Mouse (Mus musculus): Measurements from ENCODE around the gene Hkdc1. TPM values are rescaled to one million over a fixed set of nuclear protein-coding genes. Genes with fewer than 3 reads are reported as not detected.

Gene Hkdc1
- polyA plus RNA-seq, 1 experiment from 2014 or later, result 0.28 TPM

GRCm38 (mm10) chr10:62341956-62342355 is 80.3 kb downstream of the Hkdc1 start:
- ATAC-seq, result no peak
- no peak overlapping the region for H3K9ac ChIP-seq (replicated peaks; ENCODE audit: low read depth, low read length)
- H3K27me3 ChIP-seq (replicated peaks; ENCODE audit: control insufficient read depth, insufficient read depth, low read length), result no peaks in the 10 kb centered on the region
- WGBS, result 85% methylated on average over 4 of the region's 4 CpGs
- H3K4me3 ChIP-seq (replicated peaks; ENCODE audit: low read length), result no peak overlapping the region
- H3K4me2 ChIP-seq (ENCODE audit: low read length), result no peak overlapping the region
- H3K36me3 ChIP-seq (ENCODE audit: control insufficient read depth, insufficient read depth), result no peaks in the 10 kb centered on the region
- H3K4me1 ChIP-seq (replicated peaks; ENCODE audit: control insufficient read depth, insufficient read depth, low read length), result peaks cover 22% of the 10 kb centered on the region
- H3K9me3 ChIP-seq (ENCODE audit: control insufficient read depth, low read length), result no peaks in the 10 kb centered on the region
- H3K27ac ChIP-seq (ENCODE audit: low read length), result no peak overlapping the region

GRCm38 (mm10) chr10:62340991-62341390 is 81.3 kb downstream of the Hkdc1 start:
- Histone ChIP-seq H3K4me3 (replicated peaks; ENCODE audit: low read length) (peak overlapping the region; percentile 78), H3K4me1 (replicated peaks; ENCODE audit: control insufficient read depth, insufficient read depth, low read length) (peaks cover 25% of the 10 kb centered on the region), H3K4me2 (ENCODE audit: low read length) (peak overlapping the region; percentile 86), H3K9ac (replicated peaks; ENCODE audit: low read depth, low read length) (peak overlapping the region; percentile 80), H3K9me3 (ENCODE audit: control insufficient read depth, low read length) (no peaks in the 10 kb centered on the region), H3K27me3 (replicated peaks; ENCODE audit: control insufficient read depth, insufficient read depth, low read length) (no peaks in the 10 kb centered on the region), H3K27ac (ENCODE audit: low read length) (peak overlapping the region; percentile 85; the same call in 1 of the 2 replicates), H3K36me3 (ENCODE audit: control insufficient read depth, insufficient read depth) (no peaks in the 10 kb centered on the region)
- no peak for ATAC-seq
- 17% methylated on average over 3 of the region's 3 CpGs for WGBS

- peak overlapping the region; percentile 78 for H3K4me3 ChIP-seq (replicated peaks; ENCODE audit: low read length)
- H3K9ac ChIP-seq (replicated peaks; ENCODE audit: low read depth, low read length), result peak overlapping the region; percentile 80
- under 1% methylated on average over 38 of the region's 38 CpGs for WGBS
- peak overlapping the region; percentile 86 for H3K4me2 ChIP-seq (ENCODE audit: low read length)
- H3K27me3 ChIP-seq (replicated peaks; ENCODE audit: control insufficient read depth, insufficient read depth, low read length), result no peaks in the 10 kb centered on the region
- no peaks in the 10 kb centered on the region for H3K36me3 ChIP-seq (ENCODE audit: control insufficient read depth, insufficient read depth)
- no peaks in the 10 kb centered on the region for H3K9me3 ChIP-seq (ENCODE audit: control insufficient read depth, low read length)
- H3K4me1 ChIP-seq (replicated peaks; ENCODE audit: control insufficient read depth, insufficient read depth, low read length), result peaks cover 28% of the 10 kb centered on the region
- H3K27ac ChIP-seq (ENCODE audit: low read length), result peak overlapping the region; percentile 85
- peak; percentile 98 for ATAC-seq
Observed at GRCm38 (mm10) chr10:62340095-62340731, 82.1 kb downstream of the Hkdc1 start.

GRCm38 (mm10) chr10:62339211-62340094 is 82.8 kb downstream of the Hkdc1 start:
- H3K27me3 ChIP-seq (replicated peaks; ENCODE audit: control insufficient read depth, insufficient read depth, low read length), result no peaks in the 10 kb centered on the region

GRCm38 (mm10) chr10:62338626-62339025 is 83.7 kb downstream of the Hkdc1 start:
- 29% methylated on average over 5 of the region's 5 CpGs for WGBS
- Histone ChIP-seq H3K9ac (replicated peaks; ENCODE audit: low read depth, low read length) (no peak overlapping the region), H3K4me1 (replicated peaks; ENCODE audit: control insufficient read depth, insufficient read depth, low read length) (peaks cover 30% of the 10 kb centered on the region), H3K36me3 (ENCODE audit: control insufficient read depth, insufficient read depth) (no peaks in the 10 kb centered on the region), H3K27ac (ENCODE audit: low read length) (no peak overlapping the region), H3K4me2 (ENCODE audit: low read length) (peak overlapping the region; percentile 86), H3K9me3 (ENCODE audit: control insufficient read depth, low read length) (no peaks in the 10 kb centered on the region), H3K27me3 (replicated peaks; ENCODE audit: control insufficient read depth, insufficient read depth, low read length) (no peaks in the 10 kb centered on the region), H3K4me3 (replicated peaks; ENCODE audit: low read length) (peak overlapping the region; percentile 78)
- no peak for ATAC-seq

More at GRCm38 (mm10) chr10:62339211-62340094, 82.8 kb downstream of the Hkdc1 start:
- WGBS, result 4% methylated on average over 45 of the region's 45 CpGs
- H3K9me3 ChIP-seq (ENCODE audit: control insufficient read depth, low read length), result no peaks in the 10 kb centered on the region
- peak overlapping the region; percentile 78 for H3K4me3 ChIP-seq (replicated peaks; ENCODE audit: low read length)
- peaks cover 30% of the 10 kb centered on the region for H3K4me1 ChIP-seq (replicated peaks; ENCODE audit: control insufficient read depth, insufficient read depth, low read length)
- peak; percentile 36 for ATAC-seq
- H3K36me3 ChIP-seq (ENCODE audit: control insufficient read depth, insufficient read depth), result no peaks in the 10 kb centered on the region
- H3K4me2 ChIP-seq (ENCODE audit: low read length), result peak overlapping the region; percentile 86
- peak overlapping the region; percentile 80 for H3K9ac ChIP-seq (replicated peaks; ENCODE audit: low read depth, low read length)
- peak overlapping the region; percentile 85 for H3K27ac ChIP-seq (ENCODE audit: low read length)

GRCm38 (mm10) chr10:62338176-62338575 is 84.1 kb downstream of the Hkdc1 start:
- Histone ChIP-seq H3K27me3 (replicated peaks; ENCODE audit: control insufficient read depth, insufficient read depth, low read length) (no peaks in the 10 kb centered on the region), H3K27ac (ENCODE audit: low read length) (no peak overlapping the region), H3K4me2 (ENCODE audit: low read length) (peak overlapping the region; percentile 86; the same call in 1 of the 2 replicates), H3K4me3 (replicated peaks; ENCODE audit: low read length) (no peak overlapping the region), H3K36me3 (ENCODE audit: control insufficient read depth, insufficient read depth) (no peaks in the 10 kb centered on the region), H3K9ac (replicated peaks; ENCODE audit: low read depth, low read length) (no peak overlapping the region), H3K9me3 (ENCODE audit: control insufficient read depth, low read length) (no peaks in the 10 kb centered on the region), H3K4me1 (replicated peaks; ENCODE audit: control insufficient read depth, insufficient read depth, low read length) (peaks cover 30% of the 10 kb centered on the region)
- WGBS, result 25% methylated on average over 9 of the region's 9 CpGs
- no peak for ATAC-seq

- Histone ChIP-seq H3K4me3 (replicated peaks; ENCODE audit: low read length) (no peak overlapping the region), H3K9me3 (ENCODE audit: control insufficient read depth, low read length) (no peaks in the 10 kb centered on the region), H3K4me1 (replicated peaks; ENCODE audit: control insufficient read depth, insufficient read depth, low read length) (peaks cover 32% of the 10 kb centered on the region), H3K4me2 (ENCODE audit: low read length) (no peak overlapping the region), H3K27ac (ENCODE audit: low read length) (no peak overlapping the region), H3K27me3 (replicated peaks; ENCODE audit: control insufficient read depth, insufficient read depth, low read length) (no peaks in the 10 kb centered on the region), H3K9ac (replicated peaks; ENCODE audit: low read depth, low read length) (no peak overlapping the region; the same call in 1 of the 2 replicates), H3K36me3 (ENCODE audit: control insufficient read depth, insufficient read depth) (no peaks in the 10 kb centered on the region)
- WGBS, result 16% methylated on average over 12 of the region's 12 CpGs
- no peak for ATAC-seq
Observed at GRCm38 (mm10) chr10:62336601-62337578, 85.4 kb downstream of the Hkdc1 start.

GRCm38 (mm10) chr10:62335423-62335776 is 86.9 kb downstream of the Hkdc1 start:
- 8% methylated on average over 6 of the region's 6 CpGs for WGBS
- H3K9me3 ChIP-seq (ENCODE audit: control insufficient read depth, low read length), result no peaks in the 10 kb centered on the region
- H3K4me2 ChIP-seq (ENCODE audit: low read length), result no peak overlapping the region
- H3K4me3 ChIP-seq (replicated peaks; ENCODE audit: low read length), result no peak overlapping the region
- no peak overlapping the region for H3K27ac ChIP-seq (ENCODE audit: low read length)
- H3K4me1 ChIP-seq (replicated peaks; ENCODE audit: control insufficient read depth, insufficient read depth, low read length), result peaks cover 24% of the 10 kb centered on the region
- ATAC-seq, result no peak
- H3K36me3 ChIP-seq (ENCODE audit: control insufficient read depth, insufficient read depth), result no peaks in the 10 kb centered on the region
- H3K27me3 ChIP-seq (replicated peaks; ENCODE audit: control insufficient read depth, insufficient read depth, low read length), result no peaks in the 10 kb centered on the region
- no peak overlapping the region for H3K9ac ChIP-seq (replicated peaks; ENCODE audit: low read depth, low read length)
